Mouse (Mus musculus): Measurements from ENCODE around the gene Aaas. TPM values are rescaled to one million over a fixed set of nuclear protein-coding genes. Genes with fewer than 3 reads are reported as not detected.

Gene Aaas
- polyA plus RNA-seq, 1 experiment, result 43.5 TPM

- Histone ChIP-seq H3K4me1 (ENCODE audit: control insufficient read depth, insufficient read depth, low read length) (0 out of 2 replicates have a peak, but pooled peaks cover 2% of the 10 kb centered on the region), H3K27me3 (ENCODE audit: control insufficient read depth, insufficient read depth, low read length) (no peaks in the 10 kb centered on the region), H3K36me3 (ENCODE audit: control insufficient read depth, insufficient read depth, low read length) (no peaks in the 10 kb centered on the region), H3K27ac (ENCODE audit: control insufficient read depth, insufficient read depth, low read depth, low read length) (no peak overlapping the region), H3K4me3 (ENCODE audit: control insufficient read depth, low read depth, low read length) (no peak overlapping the region)
- TF ChIP-seq POLR2A (IDR thresholded peaks at IDR 0.05; ENCODE audit: control insufficient read depth, low read depth, low read length) (no peak), CTCF (IDR thresholded peaks at IDR 0.05; ENCODE audit: control insufficient read depth, insufficient read depth, insufficient replicate concordance, low read depth, low read length) (no peak)
Observed at GRCm38 (mm10) chr15:102370727-102371126, 20.2 kb upstream of the Aaas start.

DNA sequence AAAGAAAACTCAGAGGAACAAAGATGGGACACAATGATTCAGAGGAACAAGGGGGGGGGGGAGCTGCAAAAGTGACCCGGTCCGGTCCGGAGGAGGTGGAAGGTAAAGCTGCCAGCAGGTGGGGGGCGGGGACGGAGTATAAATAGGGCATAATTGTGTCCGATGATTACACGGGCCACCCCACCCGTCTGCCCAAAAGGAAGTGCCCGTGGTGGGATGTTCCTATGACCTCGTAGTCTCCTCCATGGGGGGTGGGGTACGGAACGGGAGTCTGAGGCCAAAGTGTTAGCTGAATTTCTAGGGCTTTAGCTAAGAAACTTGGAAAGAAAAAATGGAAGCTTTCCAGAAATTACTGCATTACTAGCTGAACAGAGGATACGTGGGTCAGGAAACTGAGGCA lies 19.4 kb upstream of the Aaas start:
- TF ChIP-seq CTCF (IDR thresholded peaks at IDR 0.05; ENCODE audit: control insufficient read depth, insufficient read depth, insufficient replicate concordance, low read depth, low read length) (no peak), POLR2A (IDR thresholded peaks at IDR 0.05; ENCODE audit: control insufficient read depth, low read depth, low read length) (no peak)
- H3K27me3 ChIP-seq (ENCODE audit: control insufficient read depth, insufficient read depth, low read length), result no peaks in the 10 kb centered on the region
- 0 out of 2 replicates have a peak, but pooled peaks cover 2% of the 10 kb centered on the region for H3K4me1 ChIP-seq (ENCODE audit: control insufficient read depth, insufficient read depth, low read length)
- H3K36me3 ChIP-seq (ENCODE audit: control insufficient read depth, insufficient read depth, low read length), result no peaks in the 10 kb centered on the region
- H3K27ac ChIP-seq (ENCODE audit: control insufficient read depth, insufficient read depth, low read depth, low read length), result no peak overlapping the region
- H3K4me3 ChIP-seq (ENCODE audit: control insufficient read depth, low read depth, low read length), result no peak overlapping the region

- no peak within 1 kb of the TSS for H3K27ac ChIP-seq (ENCODE audit: control insufficient read depth, insufficient read depth, low read depth, low read length)
- TF ChIP-seq POLR2A (IDR thresholded peaks at IDR 0.05; ENCODE audit: control insufficient read depth, low read depth, low read length) (no peak), CTCF (IDR thresholded peaks at IDR 0.05; ENCODE audit: control insufficient read depth, insufficient read depth, insufficient replicate concordance, low read depth, low read length) (no peak)
- peaks cover 2% of the 10 kb centered on the region; the same call in 1 of the 2 replicates for H3K4me1 ChIP-seq (ENCODE audit: control insufficient read depth, insufficient read depth, low read length)
- no peaks in the 10 kb centered on the region for H3K27me3 ChIP-seq (ENCODE audit: control insufficient read depth, insufficient read depth, low read length)
- H3K36me3 ChIP-seq (ENCODE audit: control insufficient read depth, insufficient read depth, low read length), result no peaks in the 10 kb centered on the region
- H3K4me3 ChIP-seq (ENCODE audit: control insufficient read depth, low read depth, low read length), result no peak within 1 kb of the TSS
Observed at GRCm38 (mm10) chr15:102366733-102367344, 16.3 kb upstream of the Aaas start, which contains the start of gene Sp7. Gene Sp7 (minus strand): TSS chr15:102367182.

DNA sequence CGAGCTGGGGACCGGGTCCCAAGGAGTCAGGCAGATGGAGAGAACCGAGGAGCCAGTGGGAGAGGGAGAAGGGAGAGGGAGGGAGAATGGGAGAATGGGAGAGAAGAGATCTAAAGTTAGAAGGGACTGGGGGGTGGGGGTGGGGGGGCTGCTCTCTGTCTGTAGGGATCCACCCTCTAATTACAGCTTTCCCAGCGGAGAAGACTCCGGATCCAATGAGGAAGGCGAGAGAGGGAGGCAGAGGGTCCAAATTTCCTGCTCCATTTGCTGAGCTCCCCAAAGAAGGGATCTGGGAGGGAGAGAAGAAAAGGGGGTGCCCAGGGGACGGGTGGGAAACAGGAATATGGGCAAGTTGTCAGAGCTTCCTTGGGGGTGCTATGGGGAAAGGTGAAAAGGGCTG lies 15.7 kb upstream of the Aaas start:
- Histone ChIP-seq H3K27me3 (ENCODE audit: control insufficient read depth, insufficient read depth, low read length) (no peaks in the 10 kb centered on the region), H3K4me1 (ENCODE audit: control insufficient read depth, insufficient read depth, low read length) (peaks cover 2% of the 10 kb centered on the region; the same call in 1 of the 2 replicates), H3K27ac (ENCODE audit: control insufficient read depth, insufficient read depth, low read depth, low read length) (no peak overlapping the region), H3K4me3 (ENCODE audit: control insufficient read depth, low read depth, low read length) (no peak overlapping the region), H3K36me3 (ENCODE audit: control insufficient read depth, insufficient read depth, low read length) (no peaks in the 10 kb centered on the region)
- TF ChIP-seq CTCF (IDR thresholded peaks at IDR 0.05; ENCODE audit: control insufficient read depth, insufficient read depth, insufficient replicate concordance, low read depth, low read length), result no peak
- TF ChIP-seq POLR2A (IDR thresholded peaks at IDR 0.05; ENCODE audit: control insufficient read depth, low read depth, low read length), result no peak

- TF ChIP-seq POLR2A (IDR thresholded peaks at IDR 0.05; ENCODE audit: control insufficient read depth, low read depth, low read length) (no peak), CTCF (IDR thresholded peaks at IDR 0.05; ENCODE audit: control insufficient read depth, insufficient read depth, insufficient replicate concordance, low read depth, low read length) (no peak)
- no peaks in the 10 kb centered on the region for H3K27me3 ChIP-seq (ENCODE audit: control insufficient read depth, insufficient read depth, low read length)
Observed at GRCm38 (mm10) chr15:102364678-102365077, 14.1 kb upstream of the Aaas start.

GRCm38 (mm10) chr15:102362648-102363047 lies 12.1 kb upstream of the Aaas start:
- Histone ChIP-seq H3K36me3 (ENCODE audit: control insufficient read depth, insufficient read depth, low read length) (no peaks in the 10 kb centered on the region), H3K4me1 (ENCODE audit: control insufficient read depth, insufficient read depth, low read length) (peaks cover 9% of the 10 kb centered on the region), H3K27me3 (ENCODE audit: control insufficient read depth, insufficient read depth, low read length) (no peaks in the 10 kb centered on the region), H3K27ac (ENCODE audit: control insufficient read depth, insufficient read depth, low read depth, low read length) (no peak overlapping the region), H3K4me3 (ENCODE audit: control insufficient read depth, low read depth, low read length) (no peak overlapping the region)
- no peak for TF ChIP-seq POLR2A (IDR thresholded peaks at IDR 0.05; ENCODE audit: control insufficient read depth, low read depth, low read length)
- TF ChIP-seq CTCF (IDR thresholded peaks at IDR 0.05; ENCODE audit: control insufficient read depth, insufficient read depth, insufficient replicate concordance, low read depth, low read length), result no peak

More at GRCm38 (mm10) chr15:102364678-102365077, 14.1 kb upstream of the Aaas start:
- H3K4me3 ChIP-seq (ENCODE audit: control insufficient read depth, low read depth, low read length), result no peak overlapping the region
- H3K4me1 ChIP-seq (ENCODE audit: control insufficient read depth, insufficient read depth, low read length), result peaks cover 2% of the 10 kb centered on the region; the same call in 1 of the 2 replicates
- no peaks in the 10 kb centered on the region for H3K36me3 ChIP-seq (ENCODE audit: control insufficient read depth, insufficient read depth, low read length)
- no peak overlapping the region for H3K27ac ChIP-seq (ENCODE audit: control insufficient read depth, insufficient read depth, low read depth, low read length)

DNA sequence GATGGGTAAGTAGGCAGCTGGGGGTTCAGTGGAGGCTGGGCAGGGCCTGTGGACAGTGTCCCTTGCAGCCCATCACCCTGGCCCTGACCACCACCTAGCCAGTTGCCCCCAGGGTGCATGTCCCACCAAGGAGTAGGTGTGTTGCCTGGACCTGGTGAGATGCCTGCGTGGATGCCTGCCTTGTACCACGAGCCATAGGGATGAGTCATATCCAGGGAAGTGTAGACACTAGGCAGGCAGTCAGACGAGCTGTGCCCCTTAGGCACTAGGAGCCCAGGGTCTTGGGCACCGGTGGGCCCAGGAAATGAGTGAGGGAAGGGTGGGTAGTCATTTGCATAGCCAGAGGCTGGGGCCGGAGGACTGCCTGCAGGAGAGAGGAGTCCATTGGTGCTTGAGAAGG lies 8.3 kb upstream of the Aaas start:
- H3K4me3 ChIP-seq (ENCODE audit: control insufficient read depth, low read depth, low read length), result no peak overlapping the region
- peaks cover 3% of the 10 kb centered on the region; the same call in 1 of the 2 replicates for H3K27me3 ChIP-seq (ENCODE audit: control insufficient read depth, insufficient read depth, low read length)
- no peak overlapping the region for H3K27ac ChIP-seq (ENCODE audit: control insufficient read depth, insufficient read depth, low read depth, low read length)
- H3K4me1 ChIP-seq (ENCODE audit: control insufficient read depth, insufficient read depth, low read length), result peaks cover 27% of the 10 kb centered on the region
- H3K36me3 ChIP-seq (ENCODE audit: control insufficient read depth, insufficient read depth, low read length), result no peaks in the 10 kb centered on the region; the same call in 1 of the 2 replicates
- TF ChIP-seq CTCF (IDR thresholded peaks at IDR 0.05; ENCODE audit: control insufficient read depth, insufficient read depth, insufficient replicate concordance, low read depth, low read length) (no peak), POLR2A (IDR thresholded peaks at IDR 0.05; ENCODE audit: control insufficient read depth, low read depth, low read length) (no peak)

Measured in testis, adult 2 months (tissue).